Mouse (Mus musculus): Measurements from ENCODE around the gene Surf1.

GRCm38 (mm10) chr2:26927745-26928476 is 11.6 kb upstream of the Surf1 start:
- TF ChIP-seq POLR2A (IDR thresholded peaks at IDR 0.05; ENCODE audit: control insufficient read depth, low read depth, low read length) (no peak), CTCF (IDR thresholded peaks at IDR 0.05; ENCODE audit: control insufficient read depth, insufficient read depth, insufficient replicate concordance, low read depth, low read length) (no peak)
